Mouse (Mus musculus): ENCODE measurements around the gene Ctps.

Ctps gene

GRCm38 (mm10) chr4:120570438-120571069 is 478 bp upstream of the Ctps start:
- DNase-seq (ENCODE audit: low read depth) = no peak

- DNase-seq (ENCODE audit: low read depth) = no peak
Observed at GRCm38 (mm10) chr4:120569025-120569424, 1.1 kb downstream of the Ctps start.

DNA sequence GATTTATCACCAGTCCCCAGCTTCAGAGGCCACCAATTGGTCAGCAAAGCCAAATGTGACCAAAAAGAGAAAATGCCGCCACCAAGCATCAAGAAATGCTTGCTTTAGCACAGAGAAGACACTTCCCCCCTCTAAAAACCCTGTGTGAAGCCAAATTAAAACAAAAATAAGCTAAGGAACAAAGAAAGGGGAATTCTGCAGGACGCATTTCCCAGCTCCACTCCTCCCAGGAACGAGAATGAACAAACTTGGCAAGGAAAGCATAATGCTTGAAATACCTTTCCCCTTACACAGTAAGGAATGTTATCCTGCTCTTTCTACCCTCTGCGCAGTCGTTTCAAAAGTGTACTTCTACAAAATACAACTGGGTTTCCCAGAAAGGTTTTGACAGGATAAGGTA is 2.1 kb downstream of the Ctps start:
- DNase-seq (ENCODE audit: low read depth) = no peak

DNA sequence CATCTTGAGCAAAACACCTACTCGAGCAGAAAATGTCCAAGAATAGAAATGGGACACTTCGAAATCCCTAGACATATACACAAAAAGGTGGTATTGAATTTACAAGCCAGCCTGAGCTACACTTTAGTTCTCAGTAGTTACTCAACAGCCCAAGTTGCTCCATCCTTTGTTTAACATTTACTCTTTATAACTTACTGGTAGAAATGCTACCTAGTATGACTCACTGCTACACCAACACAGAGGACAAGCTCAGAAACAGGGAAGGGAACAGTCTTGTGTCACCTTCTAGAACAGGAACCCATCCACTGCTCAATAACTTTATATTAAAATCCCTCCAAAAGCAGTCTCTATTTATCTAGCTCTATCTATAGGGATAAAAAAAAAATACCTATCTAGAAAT is 4.3 kb downstream of the Ctps start:
- no peak for DNase-seq (ENCODE audit: low read depth)

DNA sequence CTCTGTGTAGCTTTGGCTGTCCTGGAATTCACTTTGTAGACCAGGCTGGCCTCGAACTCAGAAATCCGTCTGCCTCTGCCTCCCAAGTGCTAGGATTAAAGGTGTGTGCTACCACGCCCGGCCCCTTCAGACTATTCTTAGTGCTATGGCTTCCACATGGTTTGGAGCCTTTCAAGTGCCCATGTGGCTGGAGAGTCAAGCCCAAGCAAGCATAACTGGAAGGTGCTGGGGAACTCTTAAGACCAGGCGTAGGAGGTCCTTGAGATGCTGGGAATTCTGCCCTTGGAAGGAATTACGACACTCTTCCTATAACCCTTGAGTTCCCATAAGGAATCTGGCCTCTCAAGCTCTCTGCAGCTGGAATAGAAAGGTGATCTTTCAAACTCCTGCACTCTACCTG is 13.5 kb downstream of the Ctps start:
- DNase-seq (ENCODE audit: low read depth) = no peak

GRCm38 (mm10) chr4:120544896-120545295 is 25.2 kb downstream of the Ctps start:
- no peak for DNase-seq (ENCODE audit: low read depth)

- no peak for DNase-seq (ENCODE audit: low read depth)
Observed at GRCm38 (mm10) chr4:120538664-120539063, 31.4 kb downstream of the Ctps start.

DNA sequence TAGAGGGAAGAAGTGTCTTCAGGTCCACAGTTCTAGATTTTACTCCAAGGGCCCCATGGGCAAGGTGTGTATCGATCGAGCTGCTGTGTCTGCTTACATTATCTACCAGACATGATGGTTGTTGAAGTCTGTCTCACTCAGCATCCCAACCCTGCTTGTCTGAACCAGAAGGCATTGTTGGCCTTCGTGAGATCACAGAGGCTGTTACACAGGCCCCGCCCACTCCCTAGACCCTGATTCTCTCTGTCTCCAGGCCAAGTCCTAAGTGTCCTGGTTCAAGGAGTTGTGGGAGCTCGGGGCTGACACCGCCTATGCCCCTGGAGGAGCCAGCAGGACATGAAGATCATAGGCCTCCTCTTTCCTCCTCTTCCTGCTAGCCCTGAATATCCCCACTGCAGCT is 38.1 kb downstream of the Ctps start, which contains the start of gene Slfnl1:
Gene Slfnl1 (plus strand): TSS at position 246 of the 400 bp plus-strand sequence.
- no peak for DNase-seq (ENCODE audit: low read depth)

DNA sequence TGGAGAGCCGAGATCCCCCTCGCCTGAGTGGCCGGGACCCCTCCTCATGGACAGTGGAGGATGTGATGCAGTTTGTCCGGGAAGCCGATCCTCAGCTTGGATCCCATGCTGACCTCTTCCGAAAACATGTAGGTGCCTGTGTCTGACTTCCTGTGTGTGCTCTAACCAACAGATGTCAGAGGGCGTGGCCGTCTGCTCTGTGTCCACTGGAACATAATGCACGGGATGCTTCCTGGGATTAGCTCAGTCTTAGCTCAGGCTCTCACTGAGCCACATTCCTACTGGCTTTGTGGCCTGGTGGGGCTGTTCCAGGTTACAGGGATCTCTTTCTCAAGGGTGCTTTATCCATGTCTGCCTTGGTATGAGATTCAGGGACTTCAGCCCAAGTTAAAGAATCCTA is 41.9 kb downstream of the Ctps start:
- no peak for DNase-seq (ENCODE audit: low read depth)

DNA sequence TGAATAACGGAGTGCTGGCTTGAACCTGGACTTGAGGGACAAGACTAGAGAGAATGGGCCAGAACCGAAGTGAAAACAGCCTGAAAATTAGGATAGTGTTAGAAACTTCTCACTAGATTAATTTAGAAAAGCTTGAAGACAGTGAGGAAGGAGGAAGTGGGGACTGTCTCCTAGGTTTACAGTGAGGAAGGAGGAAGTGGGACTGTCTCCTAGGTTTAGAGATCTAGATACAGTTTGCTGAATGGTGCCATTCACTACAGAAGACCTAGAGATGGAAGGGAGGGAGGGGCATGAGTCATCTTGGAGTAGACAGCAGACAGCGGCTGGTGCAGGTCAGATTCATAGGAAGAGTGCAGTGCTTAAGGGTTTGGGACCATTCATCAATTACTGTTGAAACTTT is 47.0 kb downstream of the Ctps start:
- DNase-seq (ENCODE audit: low read depth) = no peak

GRCm38 (mm10) chr4:120522351-120522750 is 47.7 kb downstream of the Ctps start:
- DNase-seq (ENCODE audit: low read depth) = no peak

- no peak for DNase-seq (ENCODE audit: low read depth)
Observed at GRCm38 (mm10) chr4:120521761-120522160, 48.3 kb downstream of the Ctps start.

- no peak for DNase-seq (ENCODE audit: low read depth)
Observed at GRCm38 (mm10) chr4:120517335-120517734, 52.7 kb downstream of the Ctps start.

DNA sequence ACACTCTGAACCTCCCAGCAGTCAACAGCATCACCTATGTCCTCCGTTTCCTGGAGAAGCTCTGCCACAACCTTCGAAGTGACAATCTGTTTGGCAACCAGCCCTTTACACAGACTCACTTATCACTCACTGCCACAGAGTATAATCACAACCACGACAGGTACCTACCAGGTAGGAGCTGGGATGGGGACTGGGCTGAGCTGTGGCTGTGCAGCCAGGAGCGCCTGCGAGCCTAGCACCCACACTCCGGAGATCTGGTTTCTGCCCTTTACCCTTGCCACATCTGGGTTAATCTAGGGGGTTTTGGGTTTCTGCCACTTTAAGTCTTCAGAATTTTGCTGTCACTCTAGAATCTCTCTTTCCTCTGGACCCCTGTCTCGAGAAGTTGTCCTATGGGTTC is 53.2 kb downstream of the Ctps start:
- DNase-seq (ENCODE audit: low read depth) = no peak

DNA sequence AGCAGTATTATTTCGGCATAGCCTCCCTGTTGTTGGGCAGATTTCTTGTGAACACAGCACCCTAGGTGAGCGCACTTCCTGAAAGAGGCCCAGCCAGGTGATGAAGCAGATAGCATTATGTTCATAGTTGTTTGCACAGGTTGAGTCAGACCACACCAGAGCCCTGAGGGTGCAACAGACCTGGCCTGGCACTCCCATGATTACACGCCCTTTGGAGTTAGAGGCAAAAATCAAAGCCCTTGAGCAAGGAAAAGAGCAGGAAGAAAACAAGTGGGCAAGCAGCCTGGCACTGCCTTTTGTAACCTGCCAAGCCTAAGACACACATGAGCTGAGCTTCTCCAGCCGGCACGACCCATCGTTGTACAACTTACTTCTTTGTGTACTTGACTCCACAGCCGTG is 53.6 kb downstream of the Ctps start:
- DNase-seq (ENCODE audit: low read depth) = no peak

- no peak for DNase-seq (ENCODE audit: low read depth)
Observed at GRCm38 (mm10) chr4:120514366-120514765, 55.7 kb downstream of the Ctps start.

DNA sequence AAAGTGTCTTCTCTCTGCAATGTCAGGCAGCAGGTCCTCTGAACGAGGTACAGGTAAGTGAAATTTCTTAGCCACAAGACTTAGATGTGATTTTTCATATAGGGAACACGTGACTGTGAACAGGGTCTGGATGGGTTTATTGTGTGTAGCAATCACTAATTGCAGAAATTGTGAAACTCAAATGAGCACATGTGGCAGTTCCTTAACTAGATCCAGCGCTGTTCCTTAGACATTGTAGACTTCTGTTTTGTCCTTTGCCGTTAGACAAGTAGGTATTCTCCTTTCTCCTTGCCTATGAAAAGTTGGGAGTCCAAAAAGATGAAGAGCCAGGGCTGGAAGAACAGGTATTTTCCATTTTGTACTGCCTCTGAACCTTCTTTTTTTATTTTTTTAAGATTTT is 58.9 kb downstream of the Ctps start:
- DNase-seq (ENCODE audit: low read depth) = no peak

GRCm38 (mm10) chr4:120506955-120507354 is 63.1 kb downstream of the Ctps start:
- DNase-seq (ENCODE audit: low read depth) = no peak
